Mouse (Mus musculus) megakaryocyte progenitor cell, adult 5-6 weeks (primary cell): ENCODE data around the gene Smpd2. TPM values are rescaled to one million over a fixed set of nuclear protein-coding genes. Genes with fewer than 3 reads are reported as not detected.

Experiments used
- ATAC-seq: replicated peaks from 2 replicates; pipeline ENCODE4 v1.8.0; 2016; ENCODE audit warnings: mild to moderate bottlenecking, moderate TSS enrichment, inconsistent platforms; ENCODE audit not compliant: poor library complexity
- total RNA-seq, 2 experiments: library from RNA; stranded (forward) in 1 of 2; stranded (reverse) in 1 of 2; fragments of 157-497, 149-512 nt in 1 of 2; fragments of 200-1000 nt in 1 of 2; gene quantifications; 2 replicates each; pipeline versions ENCODE4 v1.2.3 to v1.2.4; 2015 to 2017

Smpd2 gene
- total RNA-seq, 2 experiments from 2014 or later = 12.8 to 20.0 TPM

GRCm38 (mm10) chr10:41460501-41460900 is 29.7 kb downstream of the Smpd2 start:
- no peak for ATAC-seq

DNA sequence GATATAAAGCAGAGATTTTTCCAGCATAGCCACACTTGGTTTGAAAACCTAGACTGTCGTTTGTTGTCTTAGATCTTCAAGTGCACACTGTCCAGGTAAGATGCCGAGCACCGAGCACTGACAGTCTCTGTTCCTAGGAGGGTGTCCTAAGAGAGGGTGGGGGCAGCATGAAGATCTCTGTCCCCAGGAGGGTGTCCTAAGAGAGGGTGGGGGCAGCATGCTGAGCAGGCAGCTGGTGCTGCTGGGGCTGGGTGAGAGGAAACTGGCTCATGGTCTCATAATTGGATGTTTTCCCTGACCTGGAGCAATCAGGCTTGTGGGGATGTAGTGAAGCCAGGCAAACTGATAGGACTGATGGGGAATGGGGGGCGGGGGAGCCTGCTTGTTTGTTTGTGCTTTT is 30.2 kb downstream of the Smpd2 start:
- ATAC-seq = no peak

GRCm38 (mm10) chr10:41452791-41453190 is 37.4 kb downstream of the Smpd2 start:
- ATAC-seq = no peak

GRCm38 (mm10) chr10:41451656-41452055 is 38.5 kb downstream of the Smpd2 start:
- ATAC-seq = no peak

- no peak for ATAC-seq
Observed at GRCm38 (mm10) chr10:41450780-41451522, 39.2 kb downstream of the Smpd2 start.

GRCm38 (mm10) chr10:41450137-41450670 is 40.0 kb downstream of the Smpd2 start, which contains the start of gene Zbtb24:
Gene Zbtb24, plus strand, starts transcription at chr10:41450383.
- peak; percentile 95 for ATAC-seq

- peak; percentile 26; the same call in 1 of the 2 replicates for ATAC-seq
Observed at GRCm38 (mm10) chr10:41449684-41450083, 40.5 kb downstream of the Smpd2 start.

DNA sequence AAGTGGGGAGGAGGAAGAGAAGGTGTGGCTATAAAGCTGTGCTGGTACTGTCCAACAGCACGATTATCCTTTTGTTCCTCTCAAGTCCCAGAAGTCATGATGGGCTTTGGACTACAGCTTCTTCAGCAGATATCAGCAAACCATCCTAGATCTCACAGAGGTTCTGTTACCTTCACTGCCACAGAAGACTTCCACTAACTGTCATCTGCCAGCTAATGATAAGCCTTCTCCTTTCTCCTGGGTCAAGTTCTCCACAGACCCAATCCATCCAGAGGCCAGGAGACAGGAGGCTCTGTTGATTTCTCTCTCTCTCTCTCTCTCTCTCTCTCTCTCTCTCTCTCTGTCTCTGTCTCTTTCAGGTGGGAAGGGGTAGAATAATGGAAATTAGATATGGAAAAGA is 42.0 kb downstream of the Smpd2 start:
- ATAC-seq = no peak

Other genes with a start within 250 kb of the Smpd2 start
- 25.5 and 27.1 TPM in 2 replicates for gene Fig4, start 187.1 kb downstream of the Smpd2 start, total RNA-seq (2015)
- gene Fig4, start 187.1 kb downstream of the Smpd2 start, total RNA-seq (2017) = 27.9 and 32.7 TPM in 2 replicates
- gene Ak9, start 186.4 kb downstream of the Smpd2 start, total RNA-seq (2015) = not detected in 2 replicates
- 0.03 TPM in 1 of 2 replicates, not detected in the other for gene Ak9, start 186.4 kb downstream of the Smpd2 start, total RNA-seq (2017)
- gene Zbtb24, start 40.0 kb downstream of the Smpd2 start, total RNA-seq (2015) = 10.4 and 12.6 TPM in 2 replicates
- gene Zbtb24, start 40.0 kb downstream of the Smpd2 start, total RNA-seq (2017) = 15.9 and 21.9 TPM in 2 replicates
- gene Mical1, start 14.1 kb downstream of the Smpd2 start, total RNA-seq (2015) = 29.9 and 32.3 TPM in 2 replicates
- 39.1 and 40.7 TPM in 2 replicates for gene Mical1, start 14.1 kb downstream of the Smpd2 start, total RNA-seq (2017)
- gene Ppil6, start 70 bp upstream of the Smpd2 start, total RNA-seq (2015) = 1.1 TPM in 1 of 2 replicates, not detected in the other
- 1.5 TPM in 1 of 2 replicates, not detected in the other for gene Ppil6, start 70 bp upstream of the Smpd2 start, total RNA-seq (2017)
- 224 and 232 TPM in 2 replicates for gene Cd164, start 29.0 kb upstream of the Smpd2 start, total RNA-seq (2015)
- 115 and 172 TPM in 2 replicates for gene Cd164, start 29.0 kb upstream of the Smpd2 start, total RNA-seq (2017)
- gene Ccdc162, start 226.3 kb upstream of the Smpd2 start, total RNA-seq (2015) = 0.47 and 0.56 TPM in 2 replicates
- 1.2 and 2.1 TPM in 2 replicates for gene Ccdc162, start 226.3 kb upstream of the Smpd2 start, total RNA-seq (2017)